In the genomic region with DNA sequence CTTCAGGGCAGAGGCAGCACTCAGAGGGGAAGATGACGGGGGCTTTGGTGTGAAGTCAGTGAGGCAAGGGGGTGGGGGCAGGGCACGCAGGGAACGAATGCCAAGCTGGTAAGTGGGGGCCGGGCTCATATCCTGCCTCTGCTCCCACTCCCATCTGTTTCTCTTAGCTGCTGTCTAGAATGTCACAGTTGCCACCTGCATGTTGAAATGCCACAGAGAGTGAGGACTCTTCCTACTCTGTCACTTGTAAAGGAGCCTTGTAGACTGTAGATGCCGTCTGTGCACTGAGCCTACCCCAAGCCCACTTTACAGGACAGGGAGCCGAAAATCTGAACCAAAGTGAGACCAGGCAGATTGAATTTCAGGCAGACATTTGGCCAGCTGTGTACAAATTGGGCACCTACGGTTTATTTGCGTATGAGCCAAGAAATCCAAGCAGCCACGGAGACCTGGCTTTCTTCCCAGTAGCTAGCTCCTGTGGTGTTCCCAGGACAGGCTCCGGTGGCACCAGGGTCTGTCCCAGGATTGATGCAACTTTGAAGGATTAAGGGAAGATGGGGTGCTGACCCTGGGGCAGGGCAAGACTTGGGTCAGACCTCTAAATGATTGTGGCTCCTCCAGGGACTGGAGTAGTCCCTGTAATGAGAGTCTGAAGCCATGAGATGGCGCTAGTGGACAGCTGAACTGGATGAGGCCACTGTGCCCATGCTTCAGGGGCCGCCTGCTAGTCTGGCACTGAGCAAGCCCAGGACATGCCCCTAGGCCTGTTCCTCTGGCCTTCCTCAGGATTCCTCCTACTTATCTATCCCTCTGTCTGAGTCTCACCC, we compare ENCODE assay signal across 8 mouse cellular contexts. TPM values are rescaled to one million over a fixed set of nuclear protein-coding genes. Genes with fewer than 3 reads are reported as not detected.
DNase-seq lines count a peak whose midpoint lies in the region; ATAC-seq and TF ChIP-seq lines count a peak whose summit lies in the region.

No protein-coding gene starts in this region.

- peak; percentile 75 for ATAC-seq in forebrain, embryonic 13.5 days
- peak; percentile 64 for ATAC-seq in hindbrain, embryonic 15.5 days (ENCODE audit: low FRiP score, low read depth)
- peak; percentile 47; the same call in 1 of the 2 replicates for ATAC-seq in midbrain, embryonic 12.5 days (ENCODE audit: low FRiP score, low read depth)
- ATAC-seq in stomach, embryonic 15.5 days (ENCODE audit: insufficient read depth, low FRiP score, low read depth) = peak; percentile 41; the same call in 1 of the 2 replicates

- 38% methylated on average over 12 of the region's 12 CpGs for WGBS in forebrain, embryonic 13.5 days
- WGBS in hindbrain, embryonic 15.5 days = 41% methylated on average over 12 of the region's 12 CpGs
- 51% methylated on average over 12 of the region's 12 CpGs for WGBS in midbrain, embryonic 12.5 days
- WGBS in stomach, embryonic 15.5 days = 50% methylated on average over 12 of the region's 12 CpGs

- no peak overlapping the region for H3K9ac ChIP-seq in forebrain, embryonic 13.5 days
- H3K9ac ChIP-seq in hindbrain, embryonic 15.5 days = no peak overlapping the region
- no peak overlapping the region for H3K9ac ChIP-seq in midbrain, embryonic 12.5 days (replicated peaks)
- H3K9ac ChIP-seq in stomach, embryonic 15.5 days = no peak overlapping the region

- H3K4me3 ChIP-seq in left cerebral cortex, adult 2 months = no peak overlapping the region
- H3K4me3 ChIP-seq in forebrain, embryonic 13.5 days = no peak overlapping the region
- H3K4me3 ChIP-seq in hindbrain, embryonic 15.5 days = no peak overlapping the region
- no peak overlapping the region for H3K4me3 ChIP-seq in midbrain, embryonic 12.5 days
- H3K4me3 ChIP-seq in stomach, embryonic 15.5 days (replicated peaks) = no peak overlapping the region

- H3K27ac ChIP-seq in left cerebral cortex, adult 2 months = peak overlapping the region; percentile 1; the same call in 1 of the 2 replicates
- peak overlapping the region; percentile 55 for H3K27ac ChIP-seq in forebrain, embryonic 13.5 days
- H3K27ac ChIP-seq in hindbrain, embryonic 15.5 days (replicated peaks) = peak overlapping the region; percentile 64
- H3K27ac ChIP-seq in midbrain, embryonic 12.5 days (replicated peaks) = no peak overlapping the region
- peak overlapping the region; percentile 31; the same call in 1 of the 2 replicates for H3K27ac ChIP-seq in stomach, embryonic 15.5 days

- H3K27me3 ChIP-seq in forebrain, embryonic 13.5 days = no peaks in the 10 kb centered on the region
- 0 out of 2 replicates have a peak, but pooled peaks cover 4% of the 10 kb centered on the region for H3K27me3 ChIP-seq in hindbrain, embryonic 15.5 days
- H3K27me3 ChIP-seq in midbrain, embryonic 12.5 days = peaks cover 12% of the 10 kb centered on the region; the same call in 1 of the 2 replicates
- H3K27me3 ChIP-seq in stomach, embryonic 15.5 days (replicated peaks) = no peaks in the 10 kb centered on the region

- H3K4me1 ChIP-seq in forebrain, embryonic 13.5 days = peaks cover 18% of the 10 kb centered on the region
- H3K4me1 ChIP-seq in hindbrain, embryonic 15.5 days (replicated peaks) = peaks cover 20% of the 10 kb centered on the region
- H3K4me1 ChIP-seq in midbrain, embryonic 12.5 days = no peaks in the 10 kb centered on the region
- H3K4me1 ChIP-seq in stomach, embryonic 15.5 days = peaks cover 7% of the 10 kb centered on the region

- H3K9me3 ChIP-seq in forebrain, embryonic 13.5 days (replicated peaks) = no peaks in the 10 kb centered on the region
- no peaks in the 10 kb centered on the region for H3K9me3 ChIP-seq in hindbrain, embryonic 15.5 days
- H3K9me3 ChIP-seq in midbrain, embryonic 12.5 days = no peaks in the 10 kb centered on the region
- no peaks in the 10 kb centered on the region for H3K9me3 ChIP-seq in stomach, embryonic 15.5 days

- H3K36me3 ChIP-seq in forebrain, embryonic 13.5 days (ENCODE audit: poor library complexity, severe bottlenecking) = no peaks in the 10 kb centered on the region
- no peaks in the 10 kb centered on the region for H3K36me3 ChIP-seq in hindbrain, embryonic 15.5 days
- H3K36me3 ChIP-seq in midbrain, embryonic 12.5 days = no peaks in the 10 kb centered on the region
- no peaks in the 10 kb centered on the region for H3K36me3 ChIP-seq in stomach, embryonic 15.5 days

- TF ChIP-seq CTCF in left cerebral cortex, adult 2 months (IDR thresholded peaks at IDR 0.05) = peak; percentile 78

- peak; percentile 54 to 63 for DNase-seq in left cerebral cortex, adult 2 months (ENCODE audit: extremely low spot score in 1 of 2, low spot score in 2 of 2)
- no peak for DNase-seq in left cerebral cortex, adult 11 months (ENCODE audit: low spot score)
- peak; percentile 50 for DNase-seq in c-Kit-positive CD71-positive TER-119-positive erythroid progenitor cells, embryonic 14.5 days (ENCODE audit: low spot score)
- peak; percentile 64 to 90 for DNase-seq in left cerebral cortex, postnatal 25 days (ENCODE audit: low spot score in 2 of 2)

- intact Hi-C loops in left cerebral cortex, adult 2 months (cut with DNase I) = loop anchor here (2.0 kb wide), 2 partner anchors 22 to 108 kb away; no protein-coding TSS in a partner anchor
- intact Hi-C loops in left cerebral cortex, postnatal 25 days (cut with DNase I) = loop anchor here (1.0 kb wide), 1 partner anchor 108 kb away; no protein-coding TSS in a partner anchor

- H3K4me2 ChIP-seq in forebrain, embryonic 13.5 days = no peak overlapping the region
- no peak overlapping the region for H3K4me2 ChIP-seq in hindbrain, embryonic 15.5 days
- H3K4me2 ChIP-seq in midbrain, embryonic 12.5 days (replicated peaks) = no peak overlapping the region
- no peak overlapping the region for H3K4me2 ChIP-seq in stomach, embryonic 15.5 days

RNA-seq across cellular contexts. Expression of gene Arhgef17, which starts 11.1 kb away (rescaled TPM):
- 100 to 1,000 TPM; 134 to 142 TPM for total RNA-seq in left cerebral cortex, adult 2 months (2021)
- polyA plus RNA-seq in forebrain, embryonic 13.5 days (2015; fragmentation: Nextera tagmentation; extraction: Ambion mirVana) = 4.4 and 4.7 TPM in 2 replicates
- polyA plus RNA-seq in hindbrain, embryonic 15.5 days (2015; fragmentation: Nextera tagmentation; extraction: Ambion mirVana) = 12.9 and 14.6 TPM in 2 replicates
- 100 to 1,000 TPM; 109 to 120 TPM for total RNA-seq in left cerebral cortex, postnatal 25 days (2021)
- 7.1 and 7.9 TPM in 2 replicates for polyA plus RNA-seq in midbrain, embryonic 12.5 days (2016; fragmentation: Nextera tagmentation; extraction: Ambion mirVana)
- 6.2 and 7.9 TPM in 2 replicates for polyA plus RNA-seq in stomach, embryonic 15.5 days (2015; fragmentation: Nextera tagmentation; extraction: Ambion mirVana)

RNA-seq across cellular contexts. Expression of gene P2ry6, which starts 31.4 kb away (rescaled TPM):
- 1 to 10 TPM; 2.3 to 4.0 TPM for total RNA-seq in left cerebral cortex, adult 2 months (2021)
- 1.4 and 1.5 TPM in 2 replicates for polyA plus RNA-seq in forebrain, embryonic 13.5 days (2015; fragmentation: Nextera tagmentation; extraction: Ambion mirVana)
- polyA plus RNA-seq in hindbrain, embryonic 15.5 days (2015; fragmentation: Nextera tagmentation; extraction: Ambion mirVana) = 3.2 and 4.4 TPM in 2 replicates
- 1 to 10 TPM; 2.5 to 4.1 TPM for total RNA-seq in left cerebral cortex, postnatal 25 days (2021)
- polyA plus RNA-seq in midbrain, embryonic 12.5 days (2016; fragmentation: Nextera tagmentation; extraction: Ambion mirVana) = 2.2 and 3.0 TPM in 2 replicates
- polyA plus RNA-seq in stomach, embryonic 15.5 days (2015; fragmentation: Nextera tagmentation; extraction: Ambion mirVana) = 8.0 and 8.2 TPM in 2 replicates
